Mouse (Mus musculus) intestine, postnatal 0 days (tissue): ENCODE results near the gene Gsto2. TPM values are rescaled to one million over a fixed set of nuclear protein-coding genes. Genes with fewer than 3 reads are reported as not detected.

ENCODE experiments used
- ATAC-seq: fragments of 200-750 bp; cut with Nextera tagmentation; 2 replicates; pipeline ENCODE4 v1.8.0; 2017; ENCODE audit warnings: mild to moderate bottlenecking, moderate TSS enrichment, moderate library complexity
- H3K27ac ChIP-seq: fragments of 300-500 bp; sonication (generic); 2 replicates; pipeline ENCODE4 v1.5.1; 2014; ENCODE audit warnings: mild to moderate bottlenecking, low read depth, low read length, moderate library complexity
- H3K27me3 ChIP-seq: fragments of 300-500 bp; sonication (generic); replicated peaks from 2 replicates; pipeline ENCODE4 v1.6.1; 2014; ENCODE audit warnings: low read length, mixed read lengths; ENCODE audit not compliant: control insufficient read depth, insufficient read depth
- H3K36me3 ChIP-seq: fragments of 300-500 bp; sonication (generic); 2 replicates; pipeline ENCODE4 v1.6.1; 2014; ENCODE audit warnings: mild to moderate bottlenecking, moderate library complexity; ENCODE audit not compliant: control insufficient read depth, insufficient read depth
- H3K4me1 ChIP-seq: fragments of 300-500 bp; sonication (generic); replicated peaks from 2 replicates; pipeline ENCODE4 v1.6.1; 2014; ENCODE audit warnings: antibody characterized with exemption, low read length, mixed read lengths; ENCODE audit not compliant: control insufficient read depth, insufficient read depth
- H3K4me2 ChIP-seq: fragments of 300-500 bp; sonication (generic); replicated peaks from 2 replicates; pipeline ENCODE4 v1.6.1; 2014; ENCODE audit warnings: low read depth, mild to moderate bottlenecking, moderate library complexity
- H3K4me3 ChIP-seq: fragments of 300-500 bp; sonication (generic); 2 replicates; pipeline ENCODE4 v1.5.1; 2014; ENCODE audit warnings: low read depth, low read length
- H3K9ac ChIP-seq: fragments of 300-500 bp; sonication (generic); 2 replicates; pipeline ENCODE4 v1.6.1; 2014; ENCODE audit warnings: mild to moderate bottlenecking, low read depth, low read length
- H3K9me3 ChIP-seq: fragments of 300-500 bp; sonication (generic); 2 replicates; pipeline ENCODE4 v1.6.1; 2016; ENCODE audit warnings: mixed run types; ENCODE audit not compliant: control insufficient read depth
- CTCF ChIP-seq: sonication (generic); IDR thresholded peaks from 2 replicates; pipeline ENCODE4 v1.5.1; 2016; ENCODE audit warnings: low read depth, mild to moderate bottlenecking, control low read depth, antibody characterized with exemption, moderate library complexity
- WGBS: fragments of 180-500 bp; shearing (Covaris S2); extraction: QIAGEN DNeasy Blood & Tissue Kit; methylation state at CpG from one replicate; pipeline ENCODE4 v1.1.7; 2014; 5-methylcytosine and 5-hydroxymethylcytosine counted together
- polyA plus RNA-seq: library from polyadenylated mRNA; unstranded; fragments of >200 nt; fragmentation: Nextera tagmentation; extraction: Ambion mirVana; gene quantifications from 2 replicates; pipeline ENCODE4 v1.2.1, GENCODE M21; 2015

Gsto2 gene
- 0.95 and 0.98 TPM in 2 replicates for polyA plus RNA-seq

- H3K9ac ChIP-seq, result peak within 1 kb of the TSS; percentile 66
- peak; percentile 73 for TF ChIP-seq CTCF
- H3K4me2 ChIP-seq, result peak within 1 kb of the TSS; percentile 93
- H3K27ac ChIP-seq, result peak within 1 kb of the TSS; percentile 80
- no peaks in the 10 kb centered on the region for H3K4me1 ChIP-seq
- H3K4me3 ChIP-seq, result peak within 1 kb of the TSS; percentile 53
- no peaks in the 10 kb centered on the region for H3K27me3 ChIP-seq
- peak; percentile 100 for ATAC-seq
- no peaks in the 10 kb centered on the region for H3K9me3 ChIP-seq
- peaks cover 24% of the 10 kb centered on the region for H3K36me3 ChIP-seq
- WGBS, result under 1% methylated on average over 49 of the region's 49 CpGs
Observed at GRCm38 (mm10) chr19:47865353-47865947, at the start of gene Gsto2. Gene Gsto2, plus strand, starts transcription at chr19:47865534.

- ATAC-seq, result no peak
- Histone ChIP-seq H3K4me3 (no peak overlapping the region), H3K4me2 (no peak overlapping the region), H3K9ac (no peak overlapping the region), H3K4me1 (no peaks in the 10 kb centered on the region), H3K27me3 (peaks cover 4% of the 10 kb centered on the region; the same call in 1 of the 2 replicates), H3K36me3 (no peaks in the 10 kb centered on the region), H3K9me3 (no peaks in the 10 kb centered on the region), H3K27ac (no peak overlapping the region)
- no peak for TF ChIP-seq CTCF
- 80% methylated on average over 9 of the region's 9 CpGs for WGBS
Observed at GRCm38 (mm10) chr19:47817692-47818091, 47.6 kb upstream of the Gsto2 start.

- Histone ChIP-seq H3K27me3 (peaks cover 7% of the 10 kb centered on the region; the same call in 1 of the 2 replicates), H3K27ac (no peak overlapping the region), H3K4me2 (peak overlapping the region; percentile 44; the same call in 1 of the 2 replicates), H3K4me3 (no peak overlapping the region), H3K9me3 (no peaks in the 10 kb centered on the region), H3K9ac (no peak overlapping the region), H3K4me1 (no peaks in the 10 kb centered on the region), H3K36me3 (no peaks in the 10 kb centered on the region)
- 16% methylated on average over 8 of the region's 9 CpGs for WGBS
- peak; percentile 45; the same call in 1 of the 2 replicates for ATAC-seq
- TF ChIP-seq CTCF, result peak; percentile 77
Observed at GRCm38 (mm10) chr19:47820832-47821493, 44.4 kb upstream of the Gsto2 start.

GRCm38 (mm10) chr19:47821494-47821872 lies 43.9 kb upstream of the Gsto2 start:
- Histone ChIP-seq H3K4me3 (no peak overlapping the region), H3K4me2 (peak overlapping the region; percentile 44; the same call in 1 of the 2 replicates)
- no peak for ATAC-seq

GRCm38 (mm10) chr19:47822143-47822796 lies 43.1 kb upstream of the Gsto2 start:
- no peak overlapping the region for H3K27ac ChIP-seq
- peaks cover 7% of the 10 kb centered on the region; the same call in 1 of the 2 replicates for H3K27me3 ChIP-seq
- no peak overlapping the region for H3K4me2 ChIP-seq
- no peak for ATAC-seq
- WGBS, result 18% methylated on average over 8 of the region's 8 CpGs
- H3K36me3 ChIP-seq, result no peaks in the 10 kb centered on the region
- TF ChIP-seq CTCF, result peak; percentile 64
- H3K9ac ChIP-seq, result no peak overlapping the region
- H3K4me1 ChIP-seq, result no peaks in the 10 kb centered on the region
- H3K9me3 ChIP-seq, result no peaks in the 10 kb centered on the region
- no peak overlapping the region for H3K4me3 ChIP-seq

More at GRCm38 (mm10) chr19:47821494-47821872, 43.9 kb upstream of the Gsto2 start:
- Histone ChIP-seq H3K9me3 (no peaks in the 10 kb centered on the region), H3K27me3 (peaks cover 7% of the 10 kb centered on the region; the same call in 1 of the 2 replicates), H3K9ac (no peak overlapping the region), H3K36me3 (no peaks in the 10 kb centered on the region), H3K4me1 (no peaks in the 10 kb centered on the region), H3K27ac (no peak overlapping the region)
- WGBS, result 48% methylated on average over 7 of the region's 7 CpGs
- TF ChIP-seq CTCF, result no peak

- ATAC-seq, result no peak
- H3K27me3 ChIP-seq, result peaks cover 7% of the 10 kb centered on the region; the same call in 1 of the 2 replicates
- no peaks in the 10 kb centered on the region for H3K4me1 ChIP-seq
- H3K36me3 ChIP-seq, result no peaks in the 10 kb centered on the region
- H3K9me3 ChIP-seq, result no peaks in the 10 kb centered on the region
- WGBS, result 69% methylated on average over 5 of the region's 5 CpGs
- no peak overlapping the region for H3K4me2 ChIP-seq
- no peak overlapping the region for H3K27ac ChIP-seq
- no peak overlapping the region for H3K4me3 ChIP-seq
- TF ChIP-seq CTCF, result no peak
- no peak overlapping the region for H3K9ac ChIP-seq
Observed at GRCm38 (mm10) chr19:47824026-47824425, 41.3 kb upstream of the Gsto2 start.
